Mouse (Mus musculus) lung, embryonic 14.5 days (tissue): ENCODE measurements at regions not wholly inside any gene's neighbourhood (a gene's known extent, or its start where the extent isn't known, plus 50 kb on each side); places are given as distances from the start of the nearest gene placed in this dataset.

Source experiments
- ATAC-seq: fragments of 200-750 bp; cut with Nextera tagmentation; 2 replicates; pipeline ENCODE4 v1.8.0; 2017; ENCODE audit warnings: mild to moderate bottlenecking, moderate TSS enrichment, moderate library complexity; ENCODE audit not compliant: insufficient read depth
- DNase-seq: peaks from one replicate; pipeline ENCODE4 v3.0.0-alpha.2; 2015
- H3K27ac ChIP-seq: fragments of 300-500 bp; sonication (generic); 2 replicates; pipeline ENCODE4 v1.5.1; 2014; ENCODE audit warnings: low read depth, mild to moderate bottlenecking, moderate library complexity
- H3K27me3 ChIP-seq: fragments of 300-500 bp; sonication (generic); 2 replicates; pipeline ENCODE4 v1.6.1; 2014; ENCODE audit warnings: low read length, control low read depth; ENCODE audit not compliant: insufficient read depth
- H3K36me3 ChIP-seq: fragments of 300-500 bp; sonication (generic); 2 replicates; pipeline ENCODE4 v1.6.1; 2014; ENCODE audit warnings: control low read depth; ENCODE audit not compliant: insufficient read depth
- H3K4me1 ChIP-seq: fragments of 300-500 bp; sonication (generic); 2 replicates; pipeline ENCODE4 v1.6.1; 2014; ENCODE audit warnings: antibody characterized with exemption, control low read depth; ENCODE audit not compliant: insufficient read depth
- H3K4me2 ChIP-seq: fragments of 300-500 bp; sonication (generic); 2 replicates; pipeline ENCODE4 v1.6.1; 2014; ENCODE audit warnings: mild to moderate bottlenecking
- H3K4me3 ChIP-seq: fragments of 300-500 bp; sonication (generic); 2 replicates; pipeline ENCODE4 v1.5.1; 2014; ENCODE audit warnings: low read depth, low read length
- H3K9ac ChIP-seq: fragments of 300-500 bp; sonication (generic); 2 replicates; pipeline ENCODE4 v1.6.1; 2014
- H3K9me3 ChIP-seq: fragments of 300-500 bp; sonication (generic); 2 replicates; pipeline ENCODE4 v1.6.1; 2016; ENCODE audit warnings: low read depth, low read length, control low read depth
- CTCF ChIP-seq: IDR thresholded peaks from 2 replicates; pipeline ENCODE4 v1.5.1; 2016; ENCODE audit warnings: antibody characterized with exemption, low read depth
- WGBS: fragments of 180-500 bp; shearing (Covaris S2); extraction: QIAGEN DNeasy Blood & Tissue Kit; methylation state at CpG from one replicate; pipeline ENCODE4 v1.1.7; 2014; 5-methylcytosine and 5-hydroxymethylcytosine counted together

- no peak overlapping the region for H3K4me2 ChIP-seq
- H3K4me1 ChIP-seq: no peaks in the 10 kb centered on the region
- WGBS: 44% methylated on average over 1 of the region's 1 CpGs
- H3K27ac ChIP-seq: no peak overlapping the region
- no peak overlapping the region for H3K9ac ChIP-seq
- TF ChIP-seq CTCF: no peak
- ATAC-seq: peak; percentile 68; the same call in 1 of the 2 replicates
- no peaks in the 10 kb centered on the region for H3K9me3 ChIP-seq
- peak; percentile 49 for DNase-seq
- H3K4me3 ChIP-seq: no peak overlapping the region
- no peaks in the 10 kb centered on the region for H3K36me3 ChIP-seq
- H3K27me3 ChIP-seq: no peaks in the 10 kb centered on the region
These were observed 418.4 kb downstream of the Brinp1 start for GRCm38 (mm10) chr4:68535815-68536214.

DNA sequence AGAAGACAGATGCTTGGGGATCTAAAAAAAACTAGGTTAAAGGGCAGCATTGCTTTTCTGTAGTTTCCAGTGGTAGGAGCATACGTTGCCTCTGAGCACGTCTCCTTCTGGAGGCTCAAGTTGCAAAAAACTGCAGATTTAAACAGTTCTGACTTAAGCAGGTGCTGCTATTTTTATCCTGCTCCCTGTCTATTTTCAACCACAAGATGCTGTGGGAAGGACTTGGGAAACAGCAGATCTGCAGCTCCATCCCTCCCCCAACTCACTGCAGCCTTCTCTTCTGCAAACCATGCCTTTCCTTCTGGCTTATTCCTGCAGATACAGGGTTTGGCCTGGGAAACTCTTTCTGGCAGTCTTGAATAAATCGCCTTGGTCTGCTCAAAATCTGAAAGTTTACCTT, 422.1 kb downstream of the Brinp1 start:
- DNase-seq (no peak), ATAC-seq (no peak)
- Histone ChIP-seq H3K36me3 (no peaks in the 10 kb centered on the region), H3K9me3 (no peaks in the 10 kb centered on the region), H3K4me1 (no peaks in the 10 kb centered on the region), H3K4me3 (no peak overlapping the region), H3K27me3 (no peaks in the 10 kb centered on the region), H3K4me2 (no peak overlapping the region), H3K27ac (no peak overlapping the region), H3K9ac (no peak overlapping the region)
- no peak for TF ChIP-seq CTCF
- 45% methylated on average over 3 of the region's 3 CpGs for WGBS

DNA sequence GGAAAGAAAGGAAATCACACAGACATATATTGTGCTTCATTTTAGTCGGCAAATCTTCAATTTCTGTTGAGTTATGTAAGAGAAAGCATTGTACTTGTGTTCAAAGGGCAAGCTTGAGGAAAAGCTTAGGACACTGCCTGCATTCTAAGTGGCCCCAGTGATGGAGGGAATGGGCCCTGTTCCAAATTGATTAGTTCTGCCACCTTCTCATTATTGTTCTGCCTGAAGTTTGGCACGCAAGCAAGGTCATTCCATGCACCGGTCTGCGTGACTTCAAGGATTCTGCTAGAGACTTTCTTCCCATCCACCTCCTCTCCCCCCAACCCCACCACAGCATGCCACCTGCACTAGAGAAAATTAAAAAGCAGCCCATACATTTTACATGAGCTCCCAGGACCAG, 466.2 kb downstream of the Brinp1 start:
- Histone ChIP-seq H3K27ac (no peak overlapping the region), H3K36me3 (no peaks in the 10 kb centered on the region), H3K9ac (no peak overlapping the region), H3K9me3 (no peaks in the 10 kb centered on the region), H3K4me3 (no peak overlapping the region), H3K27me3 (no peaks in the 10 kb centered on the region), H3K4me1 (no peaks in the 10 kb centered on the region), H3K4me2 (no peak overlapping the region)
- WGBS: 84% methylated on average over 4 of the region's 4 CpGs
- TF ChIP-seq CTCF: no peak
- ATAC-seq: no peak
- DNase-seq: no peak

DNA sequence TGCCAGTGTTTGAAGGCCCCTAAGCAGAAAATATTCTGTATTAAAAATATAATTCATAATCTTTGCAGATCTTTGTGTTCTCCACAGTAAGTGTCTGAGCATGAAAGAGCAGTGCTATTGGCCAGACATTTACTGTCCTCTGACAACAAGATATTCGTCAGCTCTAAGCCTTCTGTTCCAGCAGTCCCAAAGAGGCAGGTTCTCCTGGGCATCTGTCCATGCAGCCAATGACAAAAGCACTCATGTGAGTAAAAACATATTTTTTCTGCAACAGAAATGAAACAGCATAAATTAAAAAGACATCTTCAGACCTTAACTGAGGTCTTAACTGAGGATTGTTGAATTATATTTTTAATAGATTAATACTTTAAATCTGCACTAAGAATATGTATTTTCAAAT, 467.3 kb downstream of the Brinp1 start:
- Histone ChIP-seq H3K9me3 (no peaks in the 10 kb centered on the region), H3K36me3 (no peaks in the 10 kb centered on the region), H3K9ac (no peak overlapping the region), H3K27me3 (no peaks in the 10 kb centered on the region), H3K4me2 (no peak overlapping the region), H3K27ac (no peak overlapping the region), H3K4me3 (no peak overlapping the region), H3K4me1 (no peaks in the 10 kb centered on the region)
- no peak for TF ChIP-seq CTCF
- WGBS: 63% methylated on average over 1 of the region's 1 CpGs
- ATAC-seq (no peak), DNase-seq (no peak)

- Histone ChIP-seq H3K9me3 (no peaks in the 10 kb centered on the region), H3K36me3 (no peaks in the 10 kb centered on the region), H3K27ac (no peak overlapping the region), H3K4me1 (no peaks in the 10 kb centered on the region), H3K4me3 (no peak overlapping the region), H3K27me3 (no peaks in the 10 kb centered on the region), H3K4me2 (no peak overlapping the region), H3K9ac (no peak overlapping the region)
- ATAC-seq (no peak), DNase-seq (no peak)
- no peak for TF ChIP-seq CTCF
These were observed 492.4 kb downstream of the Brinp1 start for GRCm38 (mm10) chr4:68461783-68462182.

DNA sequence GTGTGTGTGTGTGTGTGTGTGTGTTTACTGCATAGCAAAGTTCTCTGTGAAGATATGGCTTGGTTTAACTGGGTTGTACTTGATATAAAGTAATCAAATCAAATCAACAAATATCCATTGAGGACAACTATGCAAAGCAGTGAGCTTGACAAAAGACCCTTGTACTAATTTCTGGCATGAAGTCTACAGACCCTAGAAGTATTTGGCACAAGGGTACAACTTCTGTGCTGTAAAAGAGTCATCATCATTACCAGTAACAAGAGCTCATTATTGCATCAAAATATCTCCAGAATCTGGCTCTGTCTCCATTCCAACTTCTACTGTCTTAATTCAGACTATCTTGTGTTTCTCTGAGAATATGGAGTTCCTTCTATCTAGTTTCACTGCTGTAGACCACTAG, 538.2 kb downstream of the Brinp1 start:
- H3K27me3 ChIP-seq: no peaks in the 10 kb centered on the region
- DNase-seq (no peak), ATAC-seq (no peak)
- H3K4me3 ChIP-seq: no peak overlapping the region
- no peaks in the 10 kb centered on the region for H3K4me1 ChIP-seq
- no peak for TF ChIP-seq CTCF
- no peak overlapping the region for H3K9ac ChIP-seq
- H3K27ac ChIP-seq: no peak overlapping the region
- H3K4me2 ChIP-seq: no peak overlapping the region
- no peaks in the 10 kb centered on the region for H3K36me3 ChIP-seq
- H3K9me3 ChIP-seq: no peaks in the 10 kb centered on the region

GRCm38 (mm10) chr4:68410785-68411184, 543.4 kb downstream of the Brinp1 start:
- DNase-seq: peak; percentile 67
- Histone ChIP-seq H3K9ac (no peak overlapping the region), H3K4me3 (no peak overlapping the region), H3K36me3 (no peaks in the 10 kb centered on the region), H3K4me1 (no peaks in the 10 kb centered on the region), H3K4me2 (no peak overlapping the region), H3K27me3 (no peaks in the 10 kb centered on the region), H3K27ac (no peak overlapping the region), H3K9me3 (no peaks in the 10 kb centered on the region)
- ATAC-seq: no peak
- WGBS: 33% methylated on average over 2 of the region's 2 CpGs
- TF ChIP-seq CTCF: no peak

- TF ChIP-seq CTCF: no peak
- DNase-seq (no peak), ATAC-seq (no peak)
- Histone ChIP-seq H3K9me3 (no peaks in the 10 kb centered on the region), H3K4me2 (no peak overlapping the region), H3K27ac (no peak overlapping the region), H3K27me3 (no peaks in the 10 kb centered on the region), H3K4me1 (no peaks in the 10 kb centered on the region), H3K4me3 (no peak overlapping the region), H3K36me3 (no peaks in the 10 kb centered on the region), H3K9ac (no peak overlapping the region)
- 64% methylated on average over 3 of the region's 3 CpGs for WGBS
These were observed 549.8 kb downstream of the Brinp1 start for GRCm38 (mm10) chr4:68404364-68404763.
